Mouse (Mus musculus): Measurements from ENCODE around the gene Dop1b. TPM values are rescaled to one million over a fixed set of nuclear protein-coding genes. Genes with fewer than 3 reads are reported as not detected.

Gene Dop1b
- polyA plus RNA-seq, 1 experiment from 2014 or later: 20.4 TPM

DNA sequence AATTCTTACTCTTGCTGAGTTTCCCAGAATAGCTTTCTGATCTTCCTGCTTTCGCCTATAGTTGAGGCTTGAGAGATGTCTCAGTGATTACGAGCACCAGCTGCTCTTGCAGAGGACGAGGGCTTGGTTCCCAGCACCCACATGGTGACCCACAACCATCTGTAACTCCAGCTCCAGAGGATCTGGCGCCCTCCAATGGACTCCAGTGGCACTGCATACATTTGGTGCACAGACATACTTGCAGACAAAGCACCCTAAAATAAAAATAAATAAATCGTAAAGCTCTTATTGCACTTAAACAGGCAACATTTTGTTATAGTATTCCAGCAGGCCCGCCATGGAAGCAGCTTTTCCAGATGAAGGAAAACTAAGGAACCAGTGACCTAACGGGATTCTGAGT, 72.5 kb downstream of the Dop1b start:
- Histone ChIP-seq H3K27me3 (ENCODE audit: control insufficient read depth, insufficient read depth, low read length) (no peaks in the 10 kb centered on the region), H3K4me1 (ENCODE audit: control insufficient read depth, insufficient read depth, low read length) (no peaks in the 10 kb centered on the region), H3K9ac (replicated peaks; ENCODE audit: low read depth, low read length) (no peak overlapping the region), H3K4me2 (replicated peaks; ENCODE audit: low read depth, low read length) (no peak overlapping the region), H3K27ac (ENCODE audit: low read length) (no peak overlapping the region), H3K9me3 (ENCODE audit: control insufficient read depth, low read depth, low read length) (0 out of 2 replicates have a peak, but pooled peaks cover 4% of the 10 kb centered on the region), H3K4me3 (ENCODE audit: low read depth, low read length) (no peak overlapping the region), H3K36me3 (ENCODE audit: control insufficient read depth, insufficient read depth, low read length) (no peaks in the 10 kb centered on the region; the same call in 1 of the 2 replicates)
- 88% methylated on average over 7 of the region's 7 CpGs for WGBS
- no peak for ATAC-seq (ENCODE audit: insufficient number of reproducible peaks, insufficient read depth, low FRiP score, low read depth)

- H3K4me3 ChIP-seq (ENCODE audit: low read depth, low read length): no peak overlapping the region
- WGBS: 4% methylated on average over 9 of the region's 9 CpGs
- no peak overlapping the region for H3K27ac ChIP-seq (ENCODE audit: low read length)
- no peak overlapping the region for H3K9ac ChIP-seq (replicated peaks; ENCODE audit: low read depth, low read length)
- ATAC-seq (ENCODE audit: insufficient number of reproducible peaks, insufficient read depth, low FRiP score, low read depth): peak; percentile 86
- no peaks in the 10 kb centered on the region for H3K4me1 ChIP-seq (ENCODE audit: control insufficient read depth, insufficient read depth, low read length)
- no peak overlapping the region for H3K4me2 ChIP-seq (replicated peaks; ENCODE audit: low read depth, low read length)
- H3K27me3 ChIP-seq (ENCODE audit: control insufficient read depth, insufficient read depth, low read length): no peaks in the 10 kb centered on the region
- 0 out of 2 replicates have a peak, but pooled peaks cover 4% of the 10 kb centered on the region for H3K9me3 ChIP-seq (ENCODE audit: control insufficient read depth, low read depth, low read length)
- H3K36me3 ChIP-seq (ENCODE audit: control insufficient read depth, insufficient read depth, low read length): no peaks in the 10 kb centered on the region; the same call in 1 of the 2 replicates
Measured at GRCm38 (mm10) chr16:93785805-93786204, 74.1 kb downstream of the Dop1b start.

DNA sequence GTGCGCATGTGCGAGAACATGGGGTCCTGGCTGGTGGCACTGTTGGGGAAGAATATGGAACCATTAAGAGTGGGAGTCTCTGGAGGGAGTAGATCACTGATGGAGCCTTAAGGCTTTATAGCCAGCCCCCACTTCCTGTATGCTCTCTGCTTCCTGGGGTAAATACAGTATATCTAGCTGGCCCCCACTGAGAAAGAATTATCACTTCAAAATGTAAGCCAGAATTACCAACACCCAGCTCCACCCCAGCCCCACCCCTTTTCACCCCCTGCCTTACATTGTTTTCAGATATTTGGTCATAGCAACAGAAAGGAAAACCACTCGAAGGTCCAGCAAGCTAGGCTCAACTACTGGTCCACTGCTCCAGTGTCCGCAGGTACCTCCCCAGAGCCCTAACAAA, 76.7 kb downstream of the Dop1b start:
- 0 out of 2 replicates have a peak, but pooled peaks cover 4% of the 10 kb centered on the region for H3K9me3 ChIP-seq (ENCODE audit: control insufficient read depth, low read depth, low read length)
- no peak for ATAC-seq (ENCODE audit: insufficient number of reproducible peaks, insufficient read depth, low FRiP score, low read depth)
- no peaks in the 10 kb centered on the region; the same call in 1 of the 2 replicates for H3K36me3 ChIP-seq (ENCODE audit: control insufficient read depth, insufficient read depth, low read length)
- no peak overlapping the region for H3K27ac ChIP-seq (ENCODE audit: low read length)
- no peak overlapping the region for H3K4me2 ChIP-seq (replicated peaks; ENCODE audit: low read depth, low read length)
- H3K27me3 ChIP-seq (ENCODE audit: control insufficient read depth, insufficient read depth, low read length): no peaks in the 10 kb centered on the region
- 80% methylated on average over 4 of the region's 4 CpGs for WGBS
- no peak overlapping the region for H3K9ac ChIP-seq (replicated peaks; ENCODE audit: low read depth, low read length)
- no peak overlapping the region for H3K4me3 ChIP-seq (ENCODE audit: low read depth, low read length)
- no peaks in the 10 kb centered on the region for H3K4me1 ChIP-seq (ENCODE audit: control insufficient read depth, insufficient read depth, low read length)

DNA sequence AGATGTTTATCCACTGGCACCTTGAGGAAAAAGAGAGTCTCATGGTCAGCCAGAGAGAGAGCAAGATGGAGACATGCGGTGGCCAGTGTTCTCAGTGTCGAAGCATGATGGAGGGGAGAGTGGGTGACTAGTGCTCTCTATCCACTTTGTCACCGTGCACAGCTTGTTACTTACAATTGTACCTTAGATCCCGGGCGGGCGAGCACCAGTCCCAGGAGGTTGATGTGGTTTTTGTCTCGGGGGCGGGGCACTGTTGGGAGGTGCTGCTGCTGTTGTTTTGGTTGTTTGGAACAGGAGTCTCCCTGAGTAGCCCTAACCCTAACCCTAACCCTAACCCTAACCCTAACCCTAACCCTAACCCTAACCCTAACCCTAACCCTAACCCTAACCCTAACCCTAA, 77.2 kb downstream of the Dop1b start:
- ATAC-seq (ENCODE audit: insufficient number of reproducible peaks, insufficient read depth, low FRiP score, low read depth): no peak
- 89% methylated on average over 8 of the region's 8 CpGs for WGBS
- Histone ChIP-seq H3K4me1 (ENCODE audit: control insufficient read depth, insufficient read depth, low read length) (no peaks in the 10 kb centered on the region), H3K9ac (replicated peaks; ENCODE audit: low read depth, low read length) (no peak overlapping the region), H3K4me2 (replicated peaks; ENCODE audit: low read depth, low read length) (no peak overlapping the region), H3K9me3 (ENCODE audit: control insufficient read depth, low read depth, low read length) (0 out of 2 replicates have a peak, but pooled peaks cover 4% of the 10 kb centered on the region), H3K27me3 (ENCODE audit: control insufficient read depth, insufficient read depth, low read length) (no peaks in the 10 kb centered on the region), H3K36me3 (ENCODE audit: control insufficient read depth, insufficient read depth, low read length) (no peaks in the 10 kb centered on the region; the same call in 1 of the 2 replicates), H3K4me3 (ENCODE audit: low read depth, low read length) (no peak overlapping the region), H3K27ac (ENCODE audit: low read length) (no peak overlapping the region)

DNA sequence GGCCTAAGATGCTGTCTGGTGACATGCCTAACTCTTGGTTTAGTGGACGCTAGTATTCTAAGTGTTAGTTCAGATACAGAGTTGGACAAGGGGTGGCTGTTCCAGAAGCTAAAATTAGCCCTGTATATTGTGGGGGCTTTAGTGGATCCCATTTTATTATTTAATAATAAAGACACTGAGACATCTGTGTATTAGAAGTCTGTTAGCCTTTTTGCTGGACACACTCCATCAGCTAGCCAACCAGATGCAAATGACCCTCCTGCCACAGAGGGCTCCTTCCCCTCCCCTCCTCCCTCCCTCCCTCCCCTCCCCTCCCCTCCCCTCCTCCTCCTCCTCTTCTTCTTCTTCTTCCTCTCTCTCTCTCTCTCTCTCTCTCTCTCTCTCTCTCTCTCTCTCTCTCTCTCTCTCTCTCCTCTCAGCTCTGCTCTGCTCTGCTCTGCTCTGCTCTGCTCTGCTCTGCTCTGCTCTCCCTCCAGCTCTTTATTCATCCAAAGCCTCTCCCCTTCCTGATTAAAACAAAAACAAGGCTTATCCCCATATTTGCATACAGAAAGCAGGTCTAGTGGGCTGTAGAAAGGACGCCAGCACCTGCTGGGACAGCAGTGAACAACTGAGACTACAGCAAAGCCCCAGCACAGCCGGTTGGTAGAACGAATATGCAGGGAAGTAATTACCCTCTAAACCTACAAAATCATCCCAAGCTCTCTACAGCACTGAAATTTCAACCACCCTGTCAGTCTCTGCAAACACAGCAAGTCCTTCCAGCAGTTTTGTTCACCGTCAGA, 78.5 kb downstream of the Dop1b start:
- Histone ChIP-seq H3K36me3 (ENCODE audit: control insufficient read depth, insufficient read depth, low read length) (no peaks in the 10 kb centered on the region; the same call in 1 of the 2 replicates), H3K4me3 (ENCODE audit: low read depth, low read length) (no peak overlapping the region), H3K9me3 (ENCODE audit: control insufficient read depth, low read depth, low read length) (no peaks in the 10 kb centered on the region), H3K9ac (replicated peaks; ENCODE audit: low read depth, low read length) (no peak overlapping the region), H3K27me3 (ENCODE audit: control insufficient read depth, insufficient read depth, low read length) (no peaks in the 10 kb centered on the region), H3K4me2 (replicated peaks; ENCODE audit: low read depth, low read length) (no peak overlapping the region), H3K4me1 (ENCODE audit: control insufficient read depth, insufficient read depth, low read length) (no peaks in the 10 kb centered on the region), H3K27ac (ENCODE audit: low read length) (no peak overlapping the region)
- no peak for ATAC-seq (ENCODE audit: insufficient number of reproducible peaks, insufficient read depth, low FRiP score, low read depth)
- WGBS: 41% methylated on average over 5 of the region's 5 CpGs

DNA sequence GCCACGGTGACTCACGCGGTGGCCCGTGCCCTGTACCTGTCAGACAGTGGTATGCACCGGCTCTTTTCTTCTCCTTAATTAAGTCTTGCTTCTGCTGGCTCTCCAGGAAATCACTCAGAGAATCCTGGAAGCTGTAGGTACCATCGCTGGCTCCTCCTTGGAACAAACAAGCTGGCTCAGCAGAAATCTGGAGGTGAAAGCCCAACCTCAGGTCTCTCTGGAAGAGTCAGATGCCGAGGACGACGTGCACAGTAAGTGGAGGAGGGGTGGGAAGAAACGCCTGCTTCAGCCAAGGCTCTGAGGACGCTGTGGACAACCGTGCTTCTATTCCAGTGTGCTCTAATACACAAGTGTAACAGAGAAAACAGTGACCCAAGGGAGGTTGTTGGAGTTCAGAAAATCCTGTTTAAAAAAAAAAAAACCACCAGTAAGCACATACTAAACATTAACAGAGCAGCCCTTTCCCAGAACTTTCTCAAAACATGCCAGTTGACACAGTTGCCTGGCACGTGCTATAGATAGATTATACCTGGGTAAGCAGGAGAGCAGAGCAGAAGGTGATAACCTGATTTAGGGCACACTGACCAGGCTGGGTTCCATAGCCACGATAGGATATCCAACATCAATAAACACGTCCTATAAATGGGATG, 81.4 kb downstream of the Dop1b start:
- H3K4me3 ChIP-seq (ENCODE audit: low read depth, low read length): no peak overlapping the region
- no peak overlapping the region for H3K9ac ChIP-seq (replicated peaks; ENCODE audit: low read depth, low read length)
- no peak overlapping the region for H3K27ac ChIP-seq (ENCODE audit: low read length)
- H3K4me1 ChIP-seq (ENCODE audit: control insufficient read depth, insufficient read depth, low read length): no peaks in the 10 kb centered on the region
- no peaks in the 10 kb centered on the region for H3K9me3 ChIP-seq (ENCODE audit: control insufficient read depth, low read depth, low read length)
- 60% methylated on average over 15 of the region's 15 CpGs for WGBS
- H3K4me2 ChIP-seq (replicated peaks; ENCODE audit: low read depth, low read length): no peak overlapping the region
- no peak for ATAC-seq (ENCODE audit: insufficient number of reproducible peaks, insufficient read depth, low FRiP score, low read depth)
- H3K36me3 ChIP-seq (ENCODE audit: control insufficient read depth, insufficient read depth, low read length): no peaks in the 10 kb centered on the region; the same call in 1 of the 2 replicates
- H3K27me3 ChIP-seq (ENCODE audit: control insufficient read depth, insufficient read depth, low read length): no peaks in the 10 kb centered on the region

DNA sequence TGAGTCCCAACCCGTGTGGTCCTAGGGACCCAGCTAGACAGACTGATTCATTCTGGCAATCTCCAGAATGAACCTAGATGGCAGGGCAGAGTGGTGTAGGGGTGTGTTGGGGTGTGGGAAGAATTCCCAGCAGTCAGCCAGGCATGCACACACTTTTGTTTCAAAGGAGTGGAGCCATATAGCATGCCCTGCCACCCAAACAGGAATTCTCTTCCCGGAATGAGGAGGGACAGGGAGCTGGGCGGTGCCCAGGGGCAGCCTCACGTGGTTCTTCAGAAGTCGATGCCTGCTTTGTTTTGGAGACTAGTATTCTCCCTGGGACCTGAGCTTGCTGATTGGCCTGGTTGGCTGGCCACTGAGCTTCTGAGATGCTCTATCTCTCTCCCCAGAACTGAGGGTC, 83.1 kb downstream of the Dop1b start:
- Histone ChIP-seq H3K9ac (replicated peaks; ENCODE audit: low read depth, low read length) (no peak overlapping the region), H3K9me3 (ENCODE audit: control insufficient read depth, low read depth, low read length) (no peaks in the 10 kb centered on the region), H3K27ac (ENCODE audit: low read length) (no peak overlapping the region), H3K27me3 (ENCODE audit: control insufficient read depth, insufficient read depth, low read length) (no peaks in the 10 kb centered on the region), H3K4me3 (ENCODE audit: low read depth, low read length) (no peak overlapping the region), H3K36me3 (ENCODE audit: control insufficient read depth, insufficient read depth, low read length) (no peaks in the 10 kb centered on the region; the same call in 1 of the 2 replicates), H3K4me2 (replicated peaks; ENCODE audit: low read depth, low read length) (no peak overlapping the region), H3K4me1 (ENCODE audit: control insufficient read depth, insufficient read depth, low read length) (no peaks in the 10 kb centered on the region)
- ATAC-seq (ENCODE audit: insufficient number of reproducible peaks, insufficient read depth, low FRiP score, low read depth): no peak
- WGBS: 77% methylated on average over 5 of the region's 5 CpGs

DNA sequence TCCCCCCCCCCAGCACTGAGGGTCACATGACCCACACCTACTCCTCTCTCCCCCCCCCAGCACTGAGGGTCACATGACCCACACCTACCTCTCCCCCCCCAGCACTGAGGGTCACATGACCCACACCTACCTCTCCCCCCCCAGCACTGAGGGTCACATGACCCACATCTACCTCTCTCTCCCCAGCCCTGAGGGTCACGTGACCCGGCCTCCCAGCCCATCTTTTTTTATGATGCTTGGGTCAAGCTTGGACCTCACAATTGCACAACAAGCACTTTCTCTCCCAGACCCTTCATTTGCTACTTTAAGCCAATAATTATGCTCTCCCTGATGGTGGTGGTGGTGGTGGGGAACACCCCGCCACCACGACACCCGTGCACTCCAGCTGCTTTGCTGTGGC, 83.7 kb downstream of the Dop1b start:
- WGBS: 93% methylated on average over 5 of the region's 5 CpGs
- no peak for ATAC-seq (ENCODE audit: insufficient number of reproducible peaks, insufficient read depth, low FRiP score, low read depth)

More for the DNA sequence above, 83.7 kb downstream of the Dop1b start:
- Histone ChIP-seq H3K9ac (replicated peaks; ENCODE audit: low read depth, low read length) (no peak overlapping the region), H3K4me1 (ENCODE audit: control insufficient read depth, insufficient read depth, low read length) (no peaks in the 10 kb centered on the region), H3K4me2 (replicated peaks; ENCODE audit: low read depth, low read length) (no peak overlapping the region), H3K27ac (ENCODE audit: low read length) (no peak overlapping the region), H3K4me3 (ENCODE audit: low read depth, low read length) (no peak overlapping the region), H3K9me3 (ENCODE audit: control insufficient read depth, low read depth, low read length) (no peaks in the 10 kb centered on the region), H3K36me3 (ENCODE audit: control insufficient read depth, insufficient read depth, low read length) (no peaks in the 10 kb centered on the region; the same call in 1 of the 2 replicates), H3K27me3 (ENCODE audit: control insufficient read depth, insufficient read depth, low read length) (no peaks in the 10 kb centered on the region)
